Mouse (Mus musculus) regulatory T cell (primary cell): ENCODE results near the gene Pmel.

Experiments
- in situ Hi-C: fragments of 300-600 bp; cut with MboI, MseI; formaldehyde crosslinking; loops from one replicate; pipeline ENCODE4 v1.15.1; 2025; ENCODE audit warnings: high pct_unique_total_duplicates

The Pmel gene

GRCm38 (mm10) chr10:128703895-128704294 is at the start of gene Pmel:
Pmel (plus strand) TSS chr10:128704195.
- in situ Hi-C loops, result no loop called here

GRCm38 (mm10) chr10:128655254-128655653 is 48.7 kb upstream of the Pmel start:
- in situ Hi-C loops, result no loop called here

- in situ Hi-C loops, result no loop called here
Measured at GRCm38 (mm10) chr10:128656731-128657130, 47.3 kb upstream of the Pmel start.

GRCm38 (mm10) chr10:128657844-128658243 is 46.2 kb upstream of the Pmel start:
- in situ Hi-C loops, result no loop called here

GRCm38 (mm10) chr10:128659490-128659889 is 44.5 kb upstream of the Pmel start:
- in situ Hi-C loops, result no loop called here

- in situ Hi-C loops, result no loop called here
Measured at GRCm38 (mm10) chr10:128662465-128662864, 41.5 kb upstream of the Pmel start.

GRCm38 (mm10) chr10:128663441-128664220 is 40.4 kb upstream of the Pmel start:
- in situ Hi-C loops, result no loop called here

- in situ Hi-C loops, result no loop called here
Measured at GRCm38 (mm10) chr10:128664808-128665207, 39.2 kb upstream of the Pmel start.

GRCm38 (mm10) chr10:128665307-128665706 is 38.7 kb upstream of the Pmel start:
- in situ Hi-C loops, result no loop called here

GRCm38 (mm10) chr10:128665806-128666205 is 38.2 kb upstream of the Pmel start:
- in situ Hi-C loops, result no loop called here

- in situ Hi-C loops, result no loop called here
Measured at GRCm38 (mm10) chr10:128668790-128669672, 35.0 kb upstream of the Pmel start.

GRCm38 (mm10) chr10:128671148-128671547 is 32.8 kb upstream of the Pmel start:
- in situ Hi-C loops, result loop anchor here (5.0 kb wide), 1 partner anchor 44 kb away; the partner anchor contains the start of gene Rps26

GRCm38 (mm10) chr10:128673763-128674468 is 30.1 kb upstream of the Pmel start, which contains the start of gene Suox:
Suox (minus strand) TSS chr10:128674073.
- in situ Hi-C loops, result loop anchor here (5.0 kb wide), 1 partner anchor 47 kb away; the partner anchor contains the start of gene Rps26

- in situ Hi-C loops, result loop anchor here (5.0 kb wide), 1 partner anchor 47 kb away; the partner anchor contains the start of gene Rps26
Measured at GRCm38 (mm10) chr10:128674469-128675008, 29.5 kb upstream of the Pmel start.

- in situ Hi-C loops, result no loop called here
Measured at GRCm38 (mm10) chr10:128695411-128695991, 8.5 kb upstream of the Pmel start.

GRCm38 (mm10) chr10:128695992-128696807 is 7.8 kb upstream of the Pmel start, which contains the start of gene Rab5b:
Rab5b (minus strand) TSS chr10:128696264.
- in situ Hi-C loops, result no loop called here

- in situ Hi-C loops, result no loop called here
Measured at GRCm38 (mm10) chr10:128697072-128697725, 6.8 kb upstream of the Pmel start.

GRCm38 (mm10) chr10:128699006-128699405 is 5.0 kb upstream of the Pmel start:
- in situ Hi-C loops, result no loop called here

GRCm38 (mm10) chr10:128699611-128700010 is 4.4 kb upstream of the Pmel start:
- in situ Hi-C loops, result no loop called here
